Mouse (Mus musculus) G1E (cell line): Measurements from ENCODE around the gene Agbl3. TPM values are rescaled to one million over a fixed set of nuclear protein-coding genes. Genes with fewer than 3 reads are reported as not detected.

Experiments used
- ATAC-seq: 2 replicates; pipeline ENCODE4 v1.8.0; 2016; ENCODE audit warnings: mild to moderate bottlenecking; ENCODE audit not compliant: insufficient number of reproducible peaks, poor library complexity, low FRiP score, severe bottlenecking; ENCODE audit errors: extremely low read depth
- DNase-seq: peaks from one replicate; pipeline ENCODE4 v3.0.0; 2012; ENCODE audit warnings: low spot score
- H3K27me3 ChIP-seq: 2 replicates; pipeline ENCODE4 v1.6.1; 2012; ENCODE audit warnings: mild to moderate bottlenecking, low read length, inconsistent platforms; ENCODE audit not compliant: insufficient read depth
- H3K36me3 ChIP-seq: replicated peaks from 2 replicates; pipeline ENCODE3; 2012; ENCODE audit warnings: mild to moderate bottlenecking, inconsistent platforms
- H3K4me1 ChIP-seq: 2 replicates; pipeline ENCODE4 v1.6.1; 2012; ENCODE audit warnings: low read depth, low read length, inconsistent platforms, mixed read lengths; ENCODE audit not compliant: insufficient read depth
- H3K4me3 ChIP-seq: 2 replicates; pipeline ENCODE4 v1.5.1; 2012; ENCODE audit warnings: low read depth, mild to moderate bottlenecking, inconsistent platforms, low read length, moderate library complexity, mixed read lengths
- H3K9me3 ChIP-seq: replicated peaks from 2 replicates; pipeline ENCODE4 v1.6.1; 2012; ENCODE audit warnings: inconsistent platforms
- CTCF ChIP-seq: IDR thresholded peaks from 2 replicates; pipeline ENCODE4 v1.5.1; 2012; ENCODE audit warnings: low read depth, low read length, inconsistent platforms, mixed read lengths
- GATA1 ChIP-seq: IDR thresholded peaks from 2 replicates; pipeline ENCODE4 v1.6.1; 2012; ENCODE audit warnings: borderline replicate concordance, low read length, inconsistent platforms, mixed read lengths
- GATA2 ChIP-seq: IDR thresholded peaks from 2 replicates; pipeline ENCODE4 v1.6.1; 2012; ENCODE audit warnings: low read depth, low read length, inconsistent platforms, borderline replicate concordance
- POLR2AphosphoS5 ChIP-seq: IDR thresholded peaks from 2 replicates; pipeline ENCODE4 v1.6.1; 2012; ENCODE audit warnings: low read depth, low read length, inconsistent platforms; ENCODE audit not compliant: insufficient replicate concordance
- TAL1 ChIP-seq: conservative IDR thresholded peaks from 2 replicates; pipeline ENCODE4 v1.6.1; 2012; ENCODE audit warnings: low read depth, low read length, inconsistent platforms, mixed read lengths
- polyA plus RNA-seq: library from polyadenylated mRNA; stranded (reverse); fragments of >175 nt; gene quantifications from 2 replicates; pipeline ENCODE4 v1.2.3, GENCODE M21; 2012
- total RNA-seq, 2 experiments: library from RNA; stranded (forward) in 1 of 2; stranded (reverse) in 1 of 2; fragments of 200-1000 nt in 1 of 2; fragments of >200 nt in 1 of 2; fragmentation: Nextera tagmentation in 1 of 2; gene quantifications; 2 replicates each; pipeline ENCODE4 v1.2.3; 2014 to 2017

Gene Agbl3
- total and polyA plus RNA-seq, 3 experiments, result 0.22 TPM; not detected in 2

- Histone ChIP-seq H3K36me3 (no peaks in the 10 kb centered on the region), H3K4me1 (no peaks in the 10 kb centered on the region), H3K27me3 (peaks cover 18% of the 10 kb centered on the region), H3K4me3 (no peak overlapping the region), H3K9me3 (no peaks in the 10 kb centered on the region)
- DNase-seq (no peak), ATAC-seq (no peak)
- no peak for TF ChIP-seq CTCF
- TF ChIP-seq TAL1, result no peak
- TF ChIP-seq GATA2, result no peak
- TF ChIP-seq POLR2AphosphoS5, result no peak
- no peak for TF ChIP-seq GATA1
These were observed 32.4 kb upstream of the Agbl3 start for GRCm38 (mm10) chr6:34747846-34748245.

GRCm38 (mm10) chr6:34748566-34748965 is 31.7 kb upstream of the Agbl3 start:
- TF ChIP-seq GATA2, result no peak
- TF ChIP-seq CTCF, result no peak
- TF ChIP-seq TAL1, result no peak
- no peak for TF ChIP-seq POLR2AphosphoS5
- no peak for TF ChIP-seq GATA1
- Histone ChIP-seq H3K4me1 (no peaks in the 10 kb centered on the region), H3K9me3 (no peaks in the 10 kb centered on the region), H3K4me3 (no peak overlapping the region), H3K27me3 (peaks cover 18% of the 10 kb centered on the region), H3K36me3 (no peaks in the 10 kb centered on the region)
- DNase-seq (no peak), ATAC-seq (no peak)

GRCm38 (mm10) chr6:34749526-34749925 is 30.7 kb upstream of the Agbl3 start:
- Histone ChIP-seq H3K4me3 (no peak overlapping the region), H3K9me3 (no peaks in the 10 kb centered on the region), H3K36me3 (no peaks in the 10 kb centered on the region), H3K4me1 (no peaks in the 10 kb centered on the region), H3K27me3 (peaks cover 17% of the 10 kb centered on the region)
- ATAC-seq, result no peak
- DNase-seq, result no peak
- TF ChIP-seq GATA1 (no peak), TAL1 (no peak), GATA2 (no peak), POLR2AphosphoS5 (no peak), CTCF (no peak)

GRCm38 (mm10) chr6:34750487-34751120 is 29.6 kb upstream of the Agbl3 start:
- H3K9me3 ChIP-seq, result no peaks in the 10 kb centered on the region
- H3K4me3 ChIP-seq, result no peak overlapping the region
- no peaks in the 10 kb centered on the region for H3K36me3 ChIP-seq
- no peak for ATAC-seq
- TF ChIP-seq POLR2AphosphoS5, result no peak
- no peak for TF ChIP-seq TAL1
- no peak for TF ChIP-seq CTCF
- no peak for TF ChIP-seq GATA1
- H3K27me3 ChIP-seq, result peaks cover 17% of the 10 kb centered on the region
- H3K4me1 ChIP-seq, result no peaks in the 10 kb centered on the region
- DNase-seq, result no peak

GRCm38 (mm10) chr6:34751625-34752024 is 28.6 kb upstream of the Agbl3 start:
- no peak for DNase-seq
- Histone ChIP-seq H3K36me3 (no peaks in the 10 kb centered on the region), H3K4me3 (no peak overlapping the region), H3K4me1 (no peaks in the 10 kb centered on the region), H3K9me3 (no peaks in the 10 kb centered on the region), H3K27me3 (peaks cover 15% of the 10 kb centered on the region)
- ATAC-seq, result no peak
- no peak for TF ChIP-seq GATA1
- no peak for TF ChIP-seq CTCF
- TF ChIP-seq GATA2, result no peak
- TF ChIP-seq TAL1, result no peak
- TF ChIP-seq POLR2AphosphoS5, result no peak

GRCm38 (mm10) chr6:34754448-34754847 is 25.8 kb upstream of the Agbl3 start:
- no peaks in the 10 kb centered on the region for H3K9me3 ChIP-seq
- ATAC-seq, result no peak
- peaks cover 14% of the 10 kb centered on the region for H3K27me3 ChIP-seq
- peak; percentile 5 for DNase-seq
- TF ChIP-seq TAL1 (no peak), GATA1 (no peak), POLR2AphosphoS5 (no peak), GATA2 (no peak), CTCF (no peak)
- H3K4me1 ChIP-seq, result no peaks in the 10 kb centered on the region
- H3K4me3 ChIP-seq, result no peak overlapping the region
- no peaks in the 10 kb centered on the region for H3K36me3 ChIP-seq
